Mouse (Mus musculus): ENCODE measurements around the gene Lrrc73.

DNA sequence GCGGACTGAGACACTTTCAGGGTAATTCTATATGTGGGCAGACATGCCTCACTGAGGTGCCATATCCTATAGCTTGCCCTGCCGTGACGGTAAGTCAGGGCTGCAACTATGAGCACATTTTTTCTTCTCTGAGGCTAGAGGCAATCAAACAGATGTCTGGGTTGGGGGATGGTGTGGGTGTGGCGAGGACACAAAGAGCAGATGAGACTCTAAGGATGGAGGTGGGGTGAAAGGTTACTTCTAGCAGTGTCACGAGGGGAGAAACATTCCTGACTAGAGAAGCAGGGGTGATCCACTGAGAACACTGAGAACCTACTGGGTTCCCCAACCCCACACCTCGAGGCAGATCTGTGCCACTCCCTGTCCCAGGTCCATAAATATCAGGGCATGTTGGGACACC lies 13.7 kb downstream of the Lrrc73 start:
- no peak for TF ChIP-seq CTCF (IDR thresholded peaks at IDR 0.05; ENCODE audit: low read depth, low read length)
- TF ChIP-seq POLR2A (IDR thresholded peaks at IDR 0.05; ENCODE audit: extremely low read depth, insufficient read depth, low read length) = no peak

All from liver, adult 2 months (tissue).